Mouse (Mus musculus) hindbrain, embryonic 13.5 days (tissue): Measurements from ENCODE around the gene Bach2. TPM values are rescaled to one million over a fixed set of nuclear protein-coding genes. Genes with fewer than 3 reads are reported as not detected.

Experiments
- ATAC-seq: fragments of 200-750 bp; cut with Nextera tagmentation; 2 replicates; pipeline ENCODE4 v1.8.0; 2017; ENCODE audit warnings: moderate TSS enrichment; ENCODE audit not compliant: low FRiP score
- H3K27ac ChIP-seq: fragments of 300-500 bp; sonication (generic); 2 replicates; pipeline ENCODE4 v1.5.1; 2015; ENCODE audit warnings: inconsistent platforms, mild to moderate bottlenecking, moderate library complexity
- H3K27me3 ChIP-seq: fragments of 300-500 bp; sonication (generic); 2 replicates; pipeline ENCODE4 v1.6.1; 2015; ENCODE audit warnings: mild to moderate bottlenecking, inconsistent platforms
- H3K36me3 ChIP-seq: fragments of 300-500 bp; sonication (generic); 2 replicates; pipeline ENCODE4 v1.6.1; 2015; ENCODE audit warnings: mild to moderate bottlenecking, inconsistent platforms
- H3K4me1 ChIP-seq: fragments of 300-500 bp; sonication (generic); replicated peaks from 2 replicates; pipeline ENCODE4 v1.6.1; 2015; ENCODE audit warnings: inconsistent platforms
- H3K4me2 ChIP-seq: fragments of 300-500 bp; sonication (generic); 2 replicates; pipeline ENCODE4 v1.6.1; 2015; ENCODE audit warnings: inconsistent platforms, mild to moderate bottlenecking, moderate library complexity
- H3K4me3 ChIP-seq: fragments of 300-500 bp; sonication (generic); 2 replicates; pipeline ENCODE4 v1.5.1; 2015; ENCODE audit warnings: mild to moderate bottlenecking, inconsistent platforms
- H3K9ac ChIP-seq: fragments of 300-500 bp; sonication (generic); 2 replicates; pipeline ENCODE4 v1.6.1; 2015; ENCODE audit warnings: mild to moderate bottlenecking, inconsistent platforms
- H3K9me3 ChIP-seq: fragments of 300-500 bp; sonication (generic); 2 replicates; pipeline ENCODE4 v1.6.1; 2016; ENCODE audit warnings: inconsistent platforms
- WGBS: fragments of 180-500 bp; shearing (Covaris S2); methylation state at CpG from one replicate; pipeline ENCODE4 v1.1.7; 2015; 5-methylcytosine and 5-hydroxymethylcytosine counted together
- polyA plus RNA-seq: library from polyadenylated mRNA; unstranded; fragments of >200 nt; fragmentation: Nextera tagmentation; extraction: Ambion mirVana; gene quantifications from 2 replicates; pipeline ENCODE4 v1.2.1, GENCODE M21; 2015

The Bach2 gene
- polyA plus RNA-seq, 1 experiment from 2014 or later = 28.5 TPM

DNA sequence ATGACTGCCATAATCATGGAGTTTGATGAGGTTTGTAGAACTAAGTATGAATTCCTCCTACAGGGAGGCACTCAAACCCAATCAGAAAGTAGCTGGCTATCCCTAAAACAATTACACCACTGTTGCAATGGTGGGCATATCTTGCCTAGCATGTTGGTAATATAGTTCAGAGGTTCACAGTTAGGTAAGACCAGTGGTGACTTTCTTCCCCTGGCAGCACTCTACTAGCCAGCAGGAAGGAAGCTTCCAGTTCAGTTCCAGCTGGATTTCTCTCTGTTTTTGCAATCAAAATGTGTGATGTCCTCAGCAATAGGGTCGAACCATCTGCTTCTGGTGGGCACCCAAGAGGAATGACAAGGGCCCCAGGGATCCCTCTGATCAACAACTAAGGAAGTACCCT, 196.0 kb downstream of the Bach2 start:
- Histone ChIP-seq H3K9ac (no peak overlapping the region), H3K27ac (no peak overlapping the region), H3K9me3 (no peaks in the 10 kb centered on the region), H3K36me3 (no peaks in the 10 kb centered on the region), H3K4me1 (peaks cover 70% of the 10 kb centered on the region), H3K4me2 (no peak overlapping the region), H3K27me3 (no peaks in the 10 kb centered on the region), H3K4me3 (no peak overlapping the region)
- ATAC-seq = no peak
- 82% methylated on average over 1 of the region's 1 CpGs for WGBS

DNA sequence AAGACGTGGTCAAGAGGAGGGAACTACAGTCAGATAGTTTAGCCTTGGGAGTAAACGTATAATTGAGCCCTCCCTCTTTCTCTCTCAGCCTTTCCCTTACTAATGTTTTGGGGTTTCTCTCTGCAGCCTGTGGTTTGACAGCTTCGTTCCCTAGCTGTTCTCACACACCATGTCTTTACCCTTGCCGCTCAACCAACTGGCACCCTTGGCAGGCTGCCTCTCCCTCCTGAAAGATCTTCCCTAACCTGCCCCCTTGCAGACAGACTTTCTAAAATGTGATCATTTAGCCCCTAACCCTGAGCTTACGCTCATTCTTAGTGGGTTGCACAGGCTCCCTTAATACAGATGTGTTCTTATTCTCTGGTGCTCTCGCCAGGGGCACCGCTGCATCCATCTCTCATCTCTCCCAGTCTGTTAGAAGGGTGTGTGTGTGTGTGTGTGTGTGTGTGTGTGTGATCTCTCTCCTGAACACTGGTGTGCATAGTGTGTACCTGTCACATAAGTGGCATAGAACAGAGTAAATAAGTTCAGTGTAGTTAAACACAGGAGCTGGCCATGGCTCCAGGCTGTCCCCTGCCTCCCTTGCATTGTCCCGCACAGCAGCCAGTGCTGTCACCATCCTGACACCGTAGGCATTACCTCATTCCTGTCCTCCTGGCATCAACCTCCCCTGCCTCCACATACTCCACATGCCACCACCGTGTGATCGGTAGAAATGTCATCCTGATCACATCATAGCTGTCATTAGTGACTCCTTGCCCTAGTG, 201.6 kb downstream of the Bach2 start:
- H3K9ac ChIP-seq = no peak overlapping the region; the same call in 1 of the 2 replicates
- H3K4me3 ChIP-seq = no peak overlapping the region
- H3K4me2 ChIP-seq = no peak overlapping the region
- no peaks in the 10 kb centered on the region for H3K27me3 ChIP-seq
- H3K27ac ChIP-seq = 0 out of 2 replicates have a peak overlapping the region, but pooled peaks have one; percentile 30
- 86% methylated on average over 11 of the region's 11 CpGs for WGBS
- no peaks in the 10 kb centered on the region for H3K9me3 ChIP-seq
- no peaks in the 10 kb centered on the region for H3K36me3 ChIP-seq
- peaks cover 30% of the 10 kb centered on the region for H3K4me1 ChIP-seq
- ATAC-seq = peak; percentile 40

GRCm38 (mm10) chr4:32440740-32441072, 202.1 kb downstream of the Bach2 start:
- Histone ChIP-seq H3K4me1 (peaks cover 25% of the 10 kb centered on the region), H3K27me3 (no peaks in the 10 kb centered on the region), H3K4me3 (no peak overlapping the region), H3K36me3 (no peaks in the 10 kb centered on the region), H3K27ac (peak overlapping the region; percentile 30; the same call in 1 of the 2 replicates), H3K9me3 (no peaks in the 10 kb centered on the region), H3K4me2 (no peak overlapping the region), H3K9ac (no peak overlapping the region; the same call in 1 of the 2 replicates)
- ATAC-seq = peak; percentile 29; the same call in 1 of the 2 replicates
- WGBS = 85% methylated on average over 6 of the region's 6 CpGs

- H3K4me3 ChIP-seq = no peak overlapping the region
- peaks cover 10% of the 10 kb centered on the region; the same call in 1 of the 2 replicates for H3K4me1 ChIP-seq
- H3K27me3 ChIP-seq = no peaks in the 10 kb centered on the region
- H3K27ac ChIP-seq = no peak overlapping the region
- no peak overlapping the region for H3K9ac ChIP-seq
- H3K9me3 ChIP-seq = no peaks in the 10 kb centered on the region
- 100% methylated on average over 1 of the region's 1 CpGs for WGBS
- H3K4me2 ChIP-seq = no peak overlapping the region
- no peaks in the 10 kb centered on the region for H3K36me3 ChIP-seq
- ATAC-seq = no peak
These were observed 206.1 kb downstream of the Bach2 start for GRCm38 (mm10) chr4:32444671-32445196.

DNA sequence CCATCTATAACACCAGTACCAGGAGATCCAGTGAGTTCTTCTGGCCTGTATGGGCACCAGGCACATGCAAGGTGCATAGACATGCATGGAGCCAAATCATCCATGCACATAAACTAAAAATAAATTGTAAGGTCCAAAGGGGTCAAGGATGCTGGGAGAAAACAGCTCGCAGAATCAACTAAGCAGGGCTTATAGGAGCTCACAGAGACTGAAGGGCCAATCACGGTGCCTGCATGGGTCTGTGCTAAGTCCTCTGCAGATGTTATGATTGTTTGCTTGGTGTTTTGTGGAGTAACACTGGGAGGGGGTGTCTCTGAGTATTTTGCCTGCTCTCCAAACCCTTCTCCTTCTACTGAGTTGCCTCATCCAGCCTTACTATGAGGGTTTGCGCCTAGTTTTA, 209.2 kb downstream of the Bach2 start:
- 94% methylated on average over 3 of the region's 3 CpGs for WGBS
- H3K4me1 ChIP-seq = no peaks in the 10 kb centered on the region
- H3K9me3 ChIP-seq = no peaks in the 10 kb centered on the region
- no peaks in the 10 kb centered on the region for H3K27me3 ChIP-seq
- H3K27ac ChIP-seq = no peak overlapping the region
- ATAC-seq = no peak
- H3K9ac ChIP-seq = no peak overlapping the region
- no peaks in the 10 kb centered on the region for H3K36me3 ChIP-seq
- no peak overlapping the region for H3K4me3 ChIP-seq
- H3K4me2 ChIP-seq = no peak overlapping the region

DNA sequence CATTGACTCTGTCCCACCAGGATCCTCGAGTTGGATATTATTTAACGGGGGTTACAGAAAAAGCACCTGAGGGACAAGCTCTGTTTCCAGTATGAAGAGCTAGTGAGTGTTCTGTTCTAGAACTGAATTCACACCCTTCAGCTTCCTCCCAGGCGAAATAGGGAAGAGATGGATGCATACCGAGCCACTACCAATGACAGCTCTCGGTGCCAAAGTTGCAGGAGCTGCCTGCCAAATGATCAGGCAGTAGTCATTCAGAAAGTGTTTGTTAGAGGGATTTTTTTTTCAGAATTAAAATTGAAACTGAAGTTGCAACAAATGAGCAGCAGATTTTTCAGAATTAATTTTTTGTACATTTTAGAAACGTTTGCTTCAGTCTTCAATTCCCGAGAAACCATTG, 223.4 kb downstream of the Bach2 start:
- Histone ChIP-seq H3K4me1 (0 out of 2 replicates have a peak, but pooled peaks cover 5% of the 10 kb centered on the region), H3K9ac (no peak overlapping the region), H3K36me3 (no peaks in the 10 kb centered on the region), H3K27me3 (no peaks in the 10 kb centered on the region), H3K4me3 (no peak overlapping the region), H3K4me2 (no peak overlapping the region), H3K9me3 (no peaks in the 10 kb centered on the region), H3K27ac (no peak overlapping the region)
- ATAC-seq = no peak
- WGBS = 90% methylated on average over 7 of the region's 7 CpGs

DNA sequence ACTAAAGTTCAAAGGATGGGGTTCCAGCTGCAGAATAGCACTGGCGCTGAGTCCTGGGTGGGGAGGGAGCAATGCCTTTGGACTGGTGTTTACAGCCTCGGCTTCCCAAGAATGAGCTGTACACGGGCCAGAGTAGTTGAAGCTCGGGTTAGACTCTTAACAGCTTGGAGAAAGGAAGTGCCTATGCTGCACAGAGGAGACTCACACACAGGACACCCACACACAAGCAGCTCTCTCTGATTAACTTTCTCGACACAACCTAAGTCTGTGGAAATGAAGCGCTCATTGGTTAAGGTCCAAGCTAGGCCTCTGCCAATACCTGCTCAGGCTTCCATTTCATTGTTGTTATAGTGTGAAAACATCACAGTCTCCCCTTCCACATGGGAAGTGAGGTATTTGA, 224.5 kb downstream of the Bach2 start:
- 95% methylated on average over 6 of the region's 6 CpGs for WGBS
- H3K9ac ChIP-seq = no peak overlapping the region
- H3K4me2 ChIP-seq = no peak overlapping the region
- no peak for ATAC-seq
- 0 out of 2 replicates have a peak, but pooled peaks cover 5% of the 10 kb centered on the region for H3K4me1 ChIP-seq
- no peaks in the 10 kb centered on the region for H3K27me3 ChIP-seq
- no peak overlapping the region for H3K4me3 ChIP-seq
- H3K36me3 ChIP-seq = no peaks in the 10 kb centered on the region
- H3K27ac ChIP-seq = no peak overlapping the region
- H3K9me3 ChIP-seq = no peaks in the 10 kb centered on the region

- H3K9me3 ChIP-seq = peaks cover 2% of the 10 kb centered on the region; the same call in 1 of the 2 replicates
- H3K36me3 ChIP-seq = peaks cover 2% of the 10 kb centered on the region; the same call in 1 of the 2 replicates
- no peak overlapping the region for H3K4me3 ChIP-seq
- H3K4me2 ChIP-seq = no peak overlapping the region
- 0 out of 2 replicates have a peak, but pooled peaks cover 5% of the 10 kb centered on the region for H3K4me1 ChIP-seq
- WGBS = 80% methylated on average over 6 of the region's 6 CpGs
- H3K27ac ChIP-seq = no peak overlapping the region
- ATAC-seq = no peak
- H3K9ac ChIP-seq = no peak overlapping the region
- H3K27me3 ChIP-seq = no peaks in the 10 kb centered on the region
These were observed 225.9 kb downstream of the Bach2 start for GRCm38 (mm10) chr4:32464540-32464939.

DNA sequence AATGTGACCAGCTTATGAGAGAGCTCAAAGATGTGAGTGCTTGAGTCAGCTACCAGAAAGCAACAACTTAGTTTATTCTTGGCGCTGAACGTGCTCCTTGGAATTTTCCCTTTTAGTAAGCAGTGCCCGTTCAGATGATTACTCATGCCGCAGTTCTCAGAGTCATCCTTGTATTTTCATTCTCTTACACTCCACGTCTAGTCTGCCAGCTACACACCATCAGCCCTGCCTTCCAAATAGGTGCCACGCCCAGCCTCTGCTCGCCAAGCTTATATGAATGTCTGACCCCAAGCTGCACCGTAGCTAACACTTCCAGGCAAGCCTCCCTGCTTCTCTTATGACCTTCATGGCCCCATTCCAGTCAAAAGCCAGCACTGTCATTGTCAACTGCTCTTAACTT, 227.4 kb downstream of the Bach2 start:
- Histone ChIP-seq H3K27ac (no peak overlapping the region), H3K36me3 (peaks cover 4% of the 10 kb centered on the region; the same call in 1 of the 2 replicates), H3K9me3 (peaks cover 5% of the 10 kb centered on the region; the same call in 1 of the 2 replicates), H3K27me3 (no peaks in the 10 kb centered on the region), H3K4me3 (no peak overlapping the region), H3K9ac (no peak overlapping the region), H3K4me2 (no peak overlapping the region), H3K4me1 (0 out of 2 replicates have a peak, but pooled peaks cover 5% of the 10 kb centered on the region)
- ATAC-seq = no peak
- WGBS = 81% methylated on average over 8 of the region's 8 CpGs

DNA sequence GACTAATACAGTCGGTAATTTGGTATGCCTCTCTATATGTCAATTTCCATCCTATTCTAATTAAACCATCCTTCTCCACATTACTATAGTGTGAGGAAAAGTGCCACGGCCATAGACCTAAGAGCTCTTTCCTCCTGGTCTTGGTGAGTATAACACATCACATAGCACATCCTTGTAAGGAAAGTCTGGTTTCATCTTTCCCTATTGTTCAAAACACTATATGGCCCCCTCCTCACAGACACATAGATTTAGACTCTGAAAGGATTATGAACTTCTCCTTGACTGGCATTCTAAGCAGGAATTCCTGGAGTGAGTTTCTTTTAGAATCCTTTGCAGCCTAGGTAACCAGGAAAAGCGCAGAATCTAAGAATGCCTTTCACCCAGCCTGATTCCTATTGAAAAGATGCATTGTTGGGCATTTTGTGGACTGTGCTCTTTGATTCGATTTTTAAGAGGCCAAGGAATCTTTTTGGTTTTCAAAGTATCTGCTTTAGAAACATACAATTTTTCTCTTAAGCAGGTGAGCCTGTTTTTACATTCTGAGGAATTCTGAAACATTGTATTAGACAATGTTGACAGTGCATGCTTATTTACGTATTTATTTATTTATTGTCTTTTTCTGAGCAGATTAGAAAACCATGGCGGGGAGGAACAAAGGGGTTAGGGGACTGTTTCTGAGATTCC, 239.5 kb downstream of the Bach2 start:
- Histone ChIP-seq H3K9me3 (no peaks in the 10 kb centered on the region), H3K4me2 (no peak overlapping the region), H3K27me3 (no peaks in the 10 kb centered on the region), H3K9ac (no peak overlapping the region), H3K36me3 (no peaks in the 10 kb centered on the region), H3K4me1 (peaks cover 65% of the 10 kb centered on the region), H3K4me3 (no peak overlapping the region), H3K27ac (peak overlapping the region; percentile 89)
- ATAC-seq = no peak
- 27% methylated on average over 6 of the region's 6 CpGs for WGBS

- Histone ChIP-seq H3K36me3 (no peaks in the 10 kb centered on the region), H3K4me3 (no peak overlapping the region), H3K9ac (no peak overlapping the region), H3K4me2 (no peak overlapping the region), H3K4me1 (peaks cover 66% of the 10 kb centered on the region), H3K9me3 (no peaks in the 10 kb centered on the region), H3K27ac (peak overlapping the region; percentile 89; the same call in 1 of the 2 replicates), H3K27me3 (no peaks in the 10 kb centered on the region)
- no peak for ATAC-seq
- WGBS = 13% methylated on average over 3 of the region's 3 CpGs
These were observed 240.6 kb downstream of the Bach2 start for GRCm38 (mm10) chr4:32479231-32479630.
